Mouse (Mus musculus) spleen, adult 2 months (tissue): ENCODE data around the gene Gm37240.

ENCODE experiments used
- CTCF ChIP-seq: fragments of 200-500 bp; IDR thresholded peaks from 2 replicates; pipeline ENCODE4 v1.5.1; 2011; ENCODE audit warnings: mild to moderate bottlenecking, inconsistent platforms; ENCODE audit not compliant: insufficient read depth, insufficient read length, insufficient replicate concordance; ENCODE audit errors: extremely low read depth
- POLR2A ChIP-seq: fragments of 200-500 bp; IDR thresholded peaks from 2 replicates; pipeline ENCODE4 v1.6.1; 2011; ENCODE audit warnings: low read depth, low read length, inconsistent platforms

GRCm38 (mm10) chr3:85391111-85391510, 496.2 kb downstream of the Gm37240 start:
- TF ChIP-seq POLR2A (no peak), CTCF (no peak)
